Comparison of ENCODE assay signal across 8 mouse cellular contexts in genomic region chr13:104286897-104287309, GRCm38 (mm10). TPM values are rescaled to one million over a fixed set of nuclear protein-coding genes. Genes with fewer than 3 reads are reported as not detected.
DNase-seq lines count a peak whose midpoint lies in the region; ATAC-seq and TF ChIP-seq lines count a peak whose summit lies in the region.

No protein-coding gene starts in this region.

- peak overlapping the region; percentile 79 for H3K4me2 ChIP-seq in heart, embryonic 13.5 days
- peak overlapping the region; percentile 76 for H3K4me2 ChIP-seq in kidney, postnatal 0 days (ENCODE audit: low read length)
- H3K4me2 ChIP-seq in liver, embryonic 11.5 days: peak overlapping the region; percentile 82
- peak overlapping the region; percentile 68 for H3K4me2 ChIP-seq in myocyte (ENCODE audit: low read depth)

- H3ac ChIP-seq in myocyte (ENCODE audit: control insufficient read depth, insufficient read length): no peak overlapping the region

- H3K79me2 ChIP-seq in myocyte (ENCODE audit: control insufficient read depth, insufficient read depth): peaks cover 41% of the 10 kb centered on the region

- no peaks in the 10 kb centered on the region for H3K27me3 ChIP-seq in heart, embryonic 13.5 days (replicated peaks)
- no peaks in the 10 kb centered on the region for H3K27me3 ChIP-seq in kidney, postnatal 0 days (ENCODE audit: insufficient read depth, low read length)
- no peaks in the 10 kb centered on the region for H3K27me3 ChIP-seq in liver, embryonic 11.5 days (replicated peaks; ENCODE audit: control insufficient read depth, insufficient read depth, low read length)
- H3K27me3 ChIP-seq in myocyte (ENCODE audit: control insufficient read depth, insufficient read depth, insufficient read length): no peaks in the 10 kb centered on the region
- H3K27me3 ChIP-seq in splenic B cell, adult 2 months (ENCODE audit: control insufficient read depth, insufficient read depth, low read length, poor library complexity, severe bottlenecking): no peaks in the 10 kb centered on the region; the same call in 1 of the 2 replicates

- H3K9ac ChIP-seq in heart, embryonic 13.5 days: peak overlapping the region; percentile 89
- peak overlapping the region; percentile 44; the same call in 1 of the 2 replicates for H3K9ac ChIP-seq in kidney, postnatal 0 days (ENCODE audit: low read depth, low read length)
- peak overlapping the region; percentile 39; the same call in 1 of the 2 replicates for H3K9ac ChIP-seq in liver, embryonic 11.5 days (ENCODE audit: low read depth, low read length)

- peaks cover 5% of the 10 kb centered on the region for H3K4me1 ChIP-seq in heart, embryonic 13.5 days
- peaks cover 13% of the 10 kb centered on the region; the same call in 1 of the 2 replicates for H3K4me1 ChIP-seq in kidney, postnatal 0 days (replicated peaks; ENCODE audit: insufficient read depth, low read length)
- H3K4me1 ChIP-seq in liver, embryonic 11.5 days (replicated peaks; ENCODE audit: control insufficient read depth, insufficient read depth, low read length): peaks cover 13% of the 10 kb centered on the region

- no peaks in the 10 kb centered on the region for H3K36me3 ChIP-seq in heart, embryonic 13.5 days
- H3K36me3 ChIP-seq in kidney, postnatal 0 days (ENCODE audit: insufficient read depth, low read length): no peaks in the 10 kb centered on the region
- H3K36me3 ChIP-seq in liver, embryonic 11.5 days (ENCODE audit: control insufficient read depth, insufficient read depth, low read length): no peaks in the 10 kb centered on the region
- H3K36me3 ChIP-seq in myocyte (ENCODE audit: control insufficient read depth, insufficient read depth): no peaks in the 10 kb centered on the region
- no peaks in the 10 kb centered on the region for H3K36me3 ChIP-seq in splenic B cell, adult 2 months (ENCODE audit: control insufficient read depth, insufficient read depth, low read length, poor library complexity, severe bottlenecking)

- peak; percentile 93 for ATAC-seq in heart, embryonic 13.5 days (ENCODE audit: extremely low read depth, insufficient number of reproducible peaks, low FRiP score, low TSS enrichment)
- ATAC-seq in kidney, postnatal 0 days (replicated peaks; ENCODE audit: low FRiP score, low read depth): peak; percentile 92
- ATAC-seq in liver, embryonic 11.5 days (replicated peaks; ENCODE audit: low FRiP score): peak; percentile 95

- H3K9me3 ChIP-seq in heart, embryonic 13.5 days: no peaks in the 10 kb centered on the region
- no peaks in the 10 kb centered on the region for H3K9me3 ChIP-seq in kidney, postnatal 0 days (replicated peaks; ENCODE audit: low read length)
- H3K9me3 ChIP-seq in liver, embryonic 11.5 days (ENCODE audit: control insufficient read depth, low read length): no peaks in the 10 kb centered on the region

- peak overlapping the region; percentile 69 for H3K4me3 ChIP-seq in heart, embryonic 13.5 days
- H3K4me3 ChIP-seq in kidney, postnatal 0 days (replicated peaks; ENCODE audit: low read depth, low read length): peak overlapping the region; percentile 56
- peak overlapping the region; percentile 64 for H3K4me3 ChIP-seq in liver, embryonic 11.5 days (ENCODE audit: low read depth, low read length)
- peak overlapping the region; percentile 56 for H3K4me3 ChIP-seq in myocyte

- no peak for TF ChIP-seq CTCF in kidney, postnatal 0 days (IDR thresholded peaks at IDR 0.05; ENCODE audit: low read depth)

- DNase-seq in CD8-positive naive resting alpha-beta T cell, adult 2 months (ENCODE audit: low read depth in 2 of 2, low spot score in 2 of 2): peak; percentile 79 to 84
- peak; percentile 88 for DNase-seq in c-Kit-positive CD71-negative TER-119-negative erythroid progenitor cells, embryonic 14.5 days (ENCODE audit: low read depth)
- peak; percentile 85 for DNase-seq in fibroblast of lung, adult 2 months (ENCODE audit: low read depth)
- DNase-seq in kidney, postnatal 0 days (ENCODE audit: low spot score): peak; percentile 96
- peak; percentile 87 for DNase-seq in liver, embryonic 11.5 days (ENCODE audit: low spot score)
- peak; percentile 95 for DNase-seq in splenic B cell, adult 2 months (ENCODE audit: low read depth, low spot score)

- H3K27ac ChIP-seq in heart, embryonic 13.5 days (replicated peaks): peak overlapping the region; percentile 96
- H3K27ac ChIP-seq in kidney, postnatal 0 days: peak overlapping the region; percentile 50
- H3K27ac ChIP-seq in liver, embryonic 11.5 days (ENCODE audit: low read depth, low read length): peak overlapping the region; percentile 51

- peak; percentile 68 for TF ChIP-seq POLR2A in myocyte (IDR thresholded peaks at IDR 0.05; ENCODE audit: insufficient read length, low read depth)

- under 1% methylated on average over 10 of the region's 10 CpGs for WGBS in heart, embryonic 13.5 days
- WGBS in kidney, postnatal 0 days: under 1% methylated on average over 10 of the region's 10 CpGs
- under 1% methylated on average over 10 of the region's 10 CpGs for WGBS in liver, embryonic 11.5 days

TF ChIP-seq in myocyte, 11 proteins besides CTCF, POLR2A, EP300 and RAD21:
- TF ChIP-seq POLR2AphosphoS2 (IDR thresholded peaks at IDR 0.05; ENCODE audit: insufficient read length, low read depth): peak; percentile 69
- no peak for TF ChIP-seq SRF (IDR thresholded peaks at IDR 0.05; ENCODE audit: control insufficient read depth, insufficient read length, low read depth)
- no peak for TF ChIP-seq TCF3 (IDR thresholded peaks at IDR 0.05; ENCODE audit: insufficient read length, low read depth)
- peak; percentile 24 for TF ChIP-seq TCF12 (IDR thresholded peaks at IDR 0.05; ENCODE audit: insufficient read depth, poor library complexity, severe bottlenecking)
- no peak for TF ChIP-seq E2F4 (IDR thresholded peaks at IDR 0.05; ENCODE audit: insufficient read depth)
- 0 out of 2 replicates have a peak, but pooled peaks have one; percentile 21 for TF ChIP-seq CEBPB (IDR thresholded peaks at IDR 0.05; ENCODE audit: insufficient read depth, poor library complexity, severe bottlenecking)
- TF ChIP-seq MYOD1 (IDR thresholded peaks at IDR 0.05; ENCODE audit: control insufficient read depth in 1 of 3, insufficient read length in 2 of 3, low read depth in 2 of 3): peak in 2 of 3 experiments; percentile 68 to 75
- TF ChIP-seq MAX (IDR thresholded peaks at IDR 0.05; ENCODE audit: low read depth): no peak
- peak; percentile 92 for TF ChIP-seq USF1 (IDR thresholded peaks at IDR 0.05; ENCODE audit: low read depth)
- no peak for TF ChIP-seq REST (IDR thresholded peaks at IDR 0.05; ENCODE audit: insufficient read depth, insufficient read length)
- peak in 1 of 3 experiments; percentile 77 for TF ChIP-seq MYOG (IDR thresholded peaks at IDR 0.05; ENCODE audit: control insufficient read depth in 1 of 3, insufficient read depth in 1 of 3, insufficient read length in 2 of 3, low read depth in 2 of 3)

RNA-seq across cellular contexts. Expression of gene Adamts6, which starts 0.7 kb away (rescaled TPM):
- 3.7 and 4.2 TPM in 2 replicates for polyA plus RNA-seq in heart, embryonic 13.5 days (2015; fragmentation: Nextera tagmentation; extraction: Ambion mirVana)
- 1.1 and 1.2 TPM in 2 replicates for polyA plus RNA-seq in kidney, postnatal 0 days (2015; fragmentation: Nextera tagmentation; extraction: Ambion mirVana)
- 0.82 and 0.95 TPM in 2 replicates for polyA plus RNA-seq in liver, embryonic 11.5 days (2014; fragmentation: Nextera tagmentation; extraction: Ambion mirVana)
- polyA plus RNA-seq in myocyte (2012; fragmentation: generic; extraction: Trizol): 2.0 TPM

RNA-seq across cellular contexts. Expression of gene Ppwd1, which starts 58.3 kb away (rescaled TPM):
- polyA plus RNA-seq in heart, embryonic 13.5 days (2015; fragmentation: Nextera tagmentation; extraction: Ambion mirVana): 8.1 TPM in 2 replicates
- polyA plus RNA-seq in kidney, postnatal 0 days (2015; fragmentation: Nextera tagmentation; extraction: Ambion mirVana): 11.9 and 13.6 TPM in 2 replicates
- 17.0 and 18.4 TPM in 2 replicates for polyA plus RNA-seq in liver, embryonic 11.5 days (2014; fragmentation: Nextera tagmentation; extraction: Ambion mirVana)
- 2.7 TPM for polyA plus RNA-seq in myocyte (2012; fragmentation: generic; extraction: Trizol)

RNA-seq across cellular contexts. Expression of gene Cenpk, which starts 58.5 kb away (rescaled TPM):
- polyA plus RNA-seq in heart, embryonic 13.5 days (2015; fragmentation: Nextera tagmentation; extraction: Ambion mirVana): 49.5 and 53.6 TPM in 2 replicates
- 45.8 and 49.2 TPM in 2 replicates for polyA plus RNA-seq in kidney, postnatal 0 days (2015; fragmentation: Nextera tagmentation; extraction: Ambion mirVana)
- polyA plus RNA-seq in liver, embryonic 11.5 days (2014; fragmentation: Nextera tagmentation; extraction: Ambion mirVana): 94.9 and 100.0 TPM in 2 replicates
- polyA plus RNA-seq in myocyte (2012; fragmentation: generic; extraction: Trizol): 4.0 TPM

Comparison
In these comparisons a context has a peak if more than half of its experiments do, and no peak if none do; other contexts are left out.
1. Peak in every context shown above with its lines: DNase-seq, ATAC-seq, H3K4me3 ChIP-seq and H3K27ac ChIP-seq.
2. H3K9ac ChIP-seq: peak in every context shown above with its lines; median percentile 89 in heart, embryonic 13.5 days; 44 in kidney, postnatal 0 days; 39 in liver, embryonic 11.5 days.